Mouse (Mus musculus) midbrain, embryonic 14.5 days (tissue): Measurements from ENCODE around the gene Ccl7. TPM values are rescaled to one million over a fixed set of nuclear protein-coding genes. Genes with fewer than 3 reads are reported as not detected.

Source experiments
- ATAC-seq: fragments of 200-750 bp; cut with Nextera tagmentation; 2 replicates; pipeline ENCODE4 v1.8.0; 2017; ENCODE audit warnings: moderate number of reproducible peaks, moderate library complexity; ENCODE audit not compliant: low FRiP score, low TSS enrichment
- DNase-seq: peaks from one replicate; pipeline ENCODE4 v3.0.0-alpha.2; 2015
- H3K27ac ChIP-seq: fragments of 300-500 bp; sonication (generic); replicated peaks from 2 replicates; pipeline ENCODE4 v1.5.1; 2014; ENCODE audit warnings: mild to moderate bottlenecking, low read depth, low read length, moderate library complexity
- H3K27me3 ChIP-seq: fragments of 300-500 bp; sonication (generic); 2 replicates; pipeline ENCODE4 v1.6.1; 2014; ENCODE audit warnings: low read length, control low read depth, mixed read lengths; ENCODE audit not compliant: control insufficient read depth, insufficient read depth
- H3K36me3 ChIP-seq: fragments of 300-500 bp; sonication (generic); 2 replicates; pipeline ENCODE4 v1.6.1; 2014; ENCODE audit warnings: low read length, control low read depth; ENCODE audit not compliant: control insufficient read depth, insufficient read depth
- H3K4me1 ChIP-seq: fragments of 300-500 bp; sonication (generic); 2 replicates; pipeline ENCODE4 v1.6.1; 2014; ENCODE audit warnings: mild to moderate bottlenecking, antibody characterized with exemption, low read length, control low read depth; ENCODE audit not compliant: control insufficient read depth, insufficient read depth
- H3K4me2 ChIP-seq: fragments of 300-500 bp; sonication (generic); 2 replicates; pipeline ENCODE4 v1.6.1; 2014; ENCODE audit warnings: mild to moderate bottlenecking, low read length, moderate library complexity
- H3K4me3 ChIP-seq: fragments of 300-500 bp; sonication (generic); replicated peaks from 2 replicates; pipeline ENCODE4 v1.5.1; 2014; ENCODE audit warnings: low read depth, low read length
- H3K9ac ChIP-seq: fragments of 300-500 bp; sonication (generic); replicated peaks from 2 replicates; pipeline ENCODE4 v1.6.1; 2014; ENCODE audit warnings: mild to moderate bottlenecking, low read length, moderate library complexity
- H3K9me3 ChIP-seq: fragments of 300-500 bp; sonication (generic); 2 replicates; pipeline ENCODE4 v1.6.1; 2016; ENCODE audit warnings: low read length, control low read depth, mixed read lengths; ENCODE audit not compliant: control insufficient read depth
- WGBS: fragments of 180-500 bp; shearing (Covaris S2); extraction: QIAGEN DNeasy Blood & Tissue Kit; methylation state at CpG from one replicate; pipeline ENCODE4 v1.1.7; 2014; 5-methylcytosine and 5-hydroxymethylcytosine counted together
- polyA plus RNA-seq: library from polyadenylated mRNA; unstranded; fragments of >200 nt; fragmentation: Nextera tagmentation; extraction: Ambion mirVana; gene quantifications from 2 replicates; pipeline ENCODE4 v1.2.1, GENCODE M21; 2014

Gene Ccl7
- polyA plus RNA-seq, 1 experiment from 2014 or later: 1.9 TPM

DNA sequence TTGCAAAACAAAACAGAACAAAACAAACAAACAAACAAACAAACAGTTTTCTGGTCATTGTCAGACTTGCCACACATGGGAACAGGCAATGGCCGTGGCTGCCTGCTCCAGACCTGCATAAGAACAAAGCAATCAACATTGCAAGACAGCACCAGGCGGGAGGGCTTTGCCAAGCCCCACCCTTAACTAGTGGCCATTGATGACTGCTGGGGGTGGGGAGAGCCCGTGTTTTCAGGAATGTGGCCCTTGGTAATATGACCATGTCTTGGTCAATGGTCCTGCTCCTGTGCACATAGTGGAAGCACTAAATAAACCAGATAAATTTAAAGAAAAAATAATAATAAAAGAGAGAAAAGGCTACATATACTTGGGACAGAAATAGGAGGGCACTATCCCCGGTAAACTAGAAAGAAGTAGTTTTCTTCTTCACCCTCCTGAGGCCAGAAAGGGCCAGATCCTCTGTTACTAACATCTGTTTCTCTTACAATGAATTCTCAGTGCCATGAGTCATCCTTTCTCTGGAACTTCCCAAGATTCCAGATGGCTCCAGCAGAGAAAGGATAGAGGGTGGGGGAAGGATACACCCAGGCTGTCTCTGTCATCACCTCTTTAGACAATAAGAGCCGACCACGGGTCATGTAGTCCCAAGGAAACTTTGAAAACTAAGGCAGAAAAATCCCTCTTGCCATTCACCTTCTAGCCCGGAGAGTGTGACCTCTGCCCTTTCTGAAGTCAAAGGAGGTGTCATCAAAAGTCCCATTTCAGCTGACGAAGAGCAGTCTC lies 33.9 kb upstream of the Ccl7 start:
- H3K27me3 ChIP-seq: no peaks in the 10 kb centered on the region
- H3K4me2 ChIP-seq: no peak overlapping the region
- H3K9ac ChIP-seq: no peak overlapping the region
- no peak for ATAC-seq
- H3K36me3 ChIP-seq: no peaks in the 10 kb centered on the region
- H3K27ac ChIP-seq: no peak overlapping the region
- DNase-seq: no peak
- no peaks in the 10 kb centered on the region for H3K9me3 ChIP-seq
- no peaks in the 10 kb centered on the region for H3K4me1 ChIP-seq
- H3K4me3 ChIP-seq: no peak overlapping the region
- 60% methylated on average over 8 of the region's 8 CpGs for WGBS

DNA sequence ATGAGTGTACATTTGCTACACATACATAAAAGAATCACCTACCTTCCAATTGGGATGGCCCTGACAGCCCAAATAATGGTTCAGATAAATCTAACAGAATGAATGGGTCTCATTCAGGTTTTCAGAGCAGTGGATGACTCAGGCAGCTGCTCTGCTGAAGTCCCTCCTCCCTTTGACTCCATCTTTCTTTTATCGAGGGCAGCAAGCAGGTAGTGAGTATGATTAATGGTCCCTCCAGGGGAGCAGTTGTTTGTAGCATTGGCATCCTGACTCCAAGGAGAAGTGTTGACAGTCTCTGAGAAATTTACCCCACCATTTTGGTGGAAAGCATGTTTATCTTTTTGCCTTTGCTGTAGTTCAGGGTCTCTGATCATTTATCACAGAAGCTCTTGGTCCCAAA lies 31.8 kb upstream of the Ccl7 start:
- no peak for DNase-seq
- 74% methylated on average over 1 of the region's 1 CpGs for WGBS
- no peaks in the 10 kb centered on the region for H3K4me1 ChIP-seq

GRCm38 (mm10) chr11:82015066-82015465 lies 30.4 kb upstream of the Ccl7 start:
- 80% methylated on average over 2 of the region's 2 CpGs for WGBS
- Histone ChIP-seq H3K4me2 (no peak overlapping the region), H3K27ac (no peak overlapping the region), H3K36me3 (no peaks in the 10 kb centered on the region), H3K4me1 (no peaks in the 10 kb centered on the region), H3K9ac (no peak overlapping the region), H3K9me3 (no peaks in the 10 kb centered on the region), H3K27me3 (no peaks in the 10 kb centered on the region), H3K4me3 (no peak overlapping the region)
- ATAC-seq: no peak
- no peak for DNase-seq

More for the DNA sequence above, 31.8 kb upstream of the Ccl7 start:
- Histone ChIP-seq H3K27ac (no peak overlapping the region), H3K27me3 (no peaks in the 10 kb centered on the region), H3K4me3 (no peak overlapping the region), H3K9me3 (no peaks in the 10 kb centered on the region), H3K36me3 (no peaks in the 10 kb centered on the region), H3K9ac (no peak overlapping the region), H3K4me2 (no peak overlapping the region)
- ATAC-seq: no peak

DNA sequence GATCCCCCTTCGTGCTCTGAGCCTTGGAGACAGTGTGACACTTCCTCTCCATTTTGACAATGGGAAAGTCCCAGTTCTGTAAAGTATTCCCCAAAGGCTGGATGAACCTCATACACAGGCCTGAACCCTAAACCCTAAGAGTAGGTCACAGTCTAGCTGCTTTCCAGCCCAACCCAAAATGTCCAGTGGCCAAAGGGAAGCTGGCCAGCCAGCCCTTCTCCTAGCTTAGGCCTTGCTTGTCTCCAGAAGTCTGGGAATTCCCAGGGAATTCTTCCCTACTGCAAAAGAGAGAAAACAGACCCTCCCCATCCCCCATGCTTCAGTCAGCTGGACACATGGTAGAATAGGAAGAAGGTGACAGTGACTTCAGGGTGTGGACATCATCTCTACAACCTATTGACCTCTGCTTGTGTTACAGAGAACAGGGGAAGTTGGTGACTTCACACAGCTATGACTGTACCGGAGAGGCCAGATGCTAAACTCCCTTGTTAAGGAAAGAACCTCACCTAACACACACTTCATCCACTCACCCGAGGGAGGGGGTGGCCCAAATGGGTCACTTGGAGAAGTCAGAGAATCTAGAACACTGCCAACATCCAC lies 29.2 kb upstream of the Ccl7 start:
- 84% methylated on average over 3 of the region's 3 CpGs for WGBS
- no peak for DNase-seq
- no peaks in the 10 kb centered on the region for H3K4me1 ChIP-seq

GRCm38 (mm10) chr11:82019389-82019788 lies 26.1 kb upstream of the Ccl7 start:
- no peaks in the 10 kb centered on the region for H3K9me3 ChIP-seq
- no peaks in the 10 kb centered on the region for H3K36me3 ChIP-seq
- no peaks in the 10 kb centered on the region for H3K27me3 ChIP-seq
- DNase-seq: no peak
- no peaks in the 10 kb centered on the region for H3K4me1 ChIP-seq
- no peak overlapping the region for H3K27ac ChIP-seq
- no peak for ATAC-seq
- no peak overlapping the region for H3K4me2 ChIP-seq
- no peak overlapping the region for H3K4me3 ChIP-seq
- 65% methylated on average over 2 of the region's 2 CpGs for WGBS
- no peak overlapping the region for H3K9ac ChIP-seq

More for the DNA sequence above, 29.2 kb upstream of the Ccl7 start:
- Histone ChIP-seq H3K36me3 (no peaks in the 10 kb centered on the region), H3K9me3 (no peaks in the 10 kb centered on the region), H3K4me3 (no peak overlapping the region), H3K27me3 (no peaks in the 10 kb centered on the region), H3K27ac (no peak overlapping the region), H3K9ac (no peak overlapping the region), H3K4me2 (no peak overlapping the region)
- no peak for ATAC-seq

GRCm38 (mm10) chr11:82019793-82020192 lies 25.7 kb upstream of the Ccl7 start:
- Histone ChIP-seq H3K27ac (no peak overlapping the region), H3K4me3 (no peak overlapping the region), H3K4me2 (no peak overlapping the region), H3K4me1 (no peaks in the 10 kb centered on the region), H3K9me3 (no peaks in the 10 kb centered on the region), H3K9ac (no peak overlapping the region), H3K36me3 (no peaks in the 10 kb centered on the region), H3K27me3 (no peaks in the 10 kb centered on the region)
- no peak for ATAC-seq
- no peak for DNase-seq

- no peak for ATAC-seq
- no peak overlapping the region for H3K4me2 ChIP-seq
- no peaks in the 10 kb centered on the region for H3K4me1 ChIP-seq
- H3K27me3 ChIP-seq: no peaks in the 10 kb centered on the region
- DNase-seq: no peak
- no peak overlapping the region for H3K27ac ChIP-seq
- H3K4me3 ChIP-seq: no peak overlapping the region
- WGBS: 83% methylated on average over 3 of the region's 3 CpGs
- no peaks in the 10 kb centered on the region for H3K9me3 ChIP-seq
- no peaks in the 10 kb centered on the region for H3K36me3 ChIP-seq
- H3K9ac ChIP-seq: no peak overlapping the region
These were observed 24.1 kb upstream of the Ccl7 start for GRCm38 (mm10) chr11:82021406-82021805.

DNA sequence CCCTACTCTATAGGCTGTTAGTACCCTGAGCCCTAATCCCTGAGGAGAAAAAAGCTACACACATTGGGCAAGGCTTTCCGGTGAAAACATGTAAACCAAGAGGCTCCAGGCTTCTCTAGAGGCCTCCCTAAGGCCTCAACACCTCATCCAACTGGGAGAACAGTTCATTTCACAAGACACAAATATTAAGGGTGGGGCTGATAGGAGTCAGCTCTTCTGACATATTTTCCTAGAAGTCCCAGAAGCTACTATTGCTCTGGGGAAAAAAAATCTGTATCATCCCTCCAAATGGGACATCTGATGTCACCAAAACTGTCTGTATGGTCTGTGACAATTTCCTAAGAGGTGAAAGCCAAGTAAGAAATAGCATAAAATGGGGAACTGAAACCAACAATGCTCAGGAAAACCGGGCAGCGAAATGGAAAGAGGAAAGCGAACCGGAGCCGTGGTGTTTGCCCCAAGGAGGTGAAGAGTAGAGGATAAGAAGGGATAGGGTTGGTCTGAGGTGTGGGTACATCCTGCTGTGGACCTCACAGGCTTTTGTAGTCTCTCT lies 22.9 kb upstream of the Ccl7 start:
- 93% methylated on average over 6 of the region's 6 CpGs for WGBS
- Histone ChIP-seq H3K9ac (no peak overlapping the region), H3K9me3 (no peaks in the 10 kb centered on the region), H3K27ac (no peak overlapping the region), H3K4me2 (no peak overlapping the region), H3K4me1 (no peaks in the 10 kb centered on the region), H3K4me3 (no peak overlapping the region), H3K27me3 (no peaks in the 10 kb centered on the region), H3K36me3 (no peaks in the 10 kb centered on the region)
- ATAC-seq (no peak), DNase-seq (no peak)

- DNase-seq: no peak
- Histone ChIP-seq H3K4me1 (no peaks in the 10 kb centered on the region), H3K27me3 (no peaks in the 10 kb centered on the region), H3K4me3 (no peak overlapping the region), H3K9ac (no peak overlapping the region), H3K4me2 (no peak overlapping the region), H3K9me3 (no peaks in the 10 kb centered on the region), H3K36me3 (no peaks in the 10 kb centered on the region), H3K27ac (no peak overlapping the region)
- 84% methylated on average over 4 of the region's 4 CpGs for WGBS
- ATAC-seq: no peak
These were observed 21.7 kb upstream of the Ccl7 start for GRCm38 (mm10) chr11:82023769-82024168.
